Mouse (Mus musculus) liver, embryonic 14.5 days (tissue): ENCODE data around the gene 1700001C19Rik.

ENCODE experiments used
- CTCF ChIP-seq: IDR thresholded peaks from 2 replicates; pipeline ENCODE4 v1.5.1; 2016; ENCODE audit warnings: antibody characterized with exemption, low read depth, control low read depth
- EP300 ChIP-seq: IDR thresholded peaks from 2 replicates; pipeline ENCODE4 v1.6.1; 2016; ENCODE audit warnings: antibody characterized with exemption, low read depth

GRCm38 (mm10) chr17:47369087-47369443, 68.1 kb downstream of the 1700001C19Rik start:
- TF ChIP-seq CTCF (no peak), EP300 (no peak)
